Mouse (Mus musculus): ENCODE results near the gene Kng1.
"Not testable (repeated sequence)": the region's sequence is repeated elsewhere in the genome, so short reads cannot be mapped to it uniquely, and the experiment has no call there.

Kng1 gene

DNA sequence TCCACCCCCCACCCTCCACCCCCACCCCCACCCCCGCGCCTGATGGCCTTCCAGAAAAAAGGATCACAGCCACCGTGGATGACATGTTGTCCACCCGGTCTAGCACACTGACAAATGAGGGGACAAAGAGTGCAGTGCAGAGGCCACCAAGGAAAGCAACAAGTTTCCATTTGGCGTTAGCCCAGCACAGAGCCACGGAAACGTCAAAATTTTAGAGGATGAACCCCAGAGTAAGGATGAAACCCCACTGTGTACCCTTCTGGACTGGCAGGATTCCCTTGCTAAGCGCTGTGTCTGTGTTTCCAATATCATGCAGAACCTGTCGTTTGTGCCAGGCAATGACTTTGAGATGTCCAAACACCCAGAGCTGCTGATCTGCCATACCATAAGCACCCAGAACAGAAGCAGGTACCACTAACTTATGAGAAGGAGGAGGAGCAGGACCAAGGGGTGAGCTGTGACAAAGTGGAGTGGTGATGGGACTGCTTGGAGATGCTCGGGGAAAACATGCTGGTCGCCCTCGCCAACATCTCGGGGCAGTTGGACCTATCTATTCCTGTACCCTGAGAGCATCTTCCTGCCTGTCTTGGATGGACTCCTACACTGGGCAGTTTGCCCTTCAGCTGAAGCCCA lies 35.8 kb downstream of the Kng1 start:
- DNase-seq (ENCODE audit: low read depth, low spot score) = no peak

DNA sequence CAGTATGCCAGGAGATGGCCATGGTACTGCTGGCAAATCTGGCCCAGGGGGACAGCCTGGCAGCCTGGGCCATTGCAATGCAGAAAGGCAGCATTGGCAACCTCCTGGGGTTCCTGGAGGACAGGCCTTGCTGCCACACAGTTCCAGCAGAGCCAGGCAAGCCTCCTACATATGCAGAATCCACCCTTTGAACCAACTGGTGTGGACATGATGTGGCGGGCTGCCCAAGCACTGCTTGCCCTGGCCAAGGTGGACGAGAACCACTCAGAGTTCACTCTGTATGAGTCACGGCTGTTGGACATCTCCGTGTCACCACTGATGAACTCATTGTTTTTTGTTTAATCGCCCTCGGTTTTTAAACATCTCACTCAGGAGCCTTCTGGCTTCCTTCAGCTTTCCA lies 36.5 kb downstream of the Kng1 start:
- DNase-seq (ENCODE audit: low read depth, low spot score) = no peak

DNA sequence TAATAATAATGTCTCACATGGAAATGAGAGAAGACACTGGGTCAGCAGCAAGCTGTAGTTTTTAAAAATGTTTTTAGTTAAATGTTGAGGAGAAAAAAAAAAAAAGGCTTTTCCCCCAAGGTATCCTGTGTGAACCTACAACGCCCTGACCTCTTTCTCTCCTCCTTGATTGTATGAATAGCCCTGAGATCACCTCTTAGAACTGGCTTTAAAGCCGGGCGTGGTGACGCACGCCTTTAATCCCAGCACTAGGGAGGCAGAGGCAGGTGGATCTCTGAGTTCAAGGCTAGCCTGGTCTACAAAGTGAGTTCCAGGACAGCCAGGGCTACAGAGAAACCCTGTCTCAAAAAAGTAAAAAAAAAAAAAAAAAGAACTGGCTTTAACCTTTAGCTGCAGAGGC lies 37.9 kb downstream of the Kng1 start:
- DNase-seq (ENCODE audit: low read depth, low spot score) = not testable (repeated sequence)

DNA sequence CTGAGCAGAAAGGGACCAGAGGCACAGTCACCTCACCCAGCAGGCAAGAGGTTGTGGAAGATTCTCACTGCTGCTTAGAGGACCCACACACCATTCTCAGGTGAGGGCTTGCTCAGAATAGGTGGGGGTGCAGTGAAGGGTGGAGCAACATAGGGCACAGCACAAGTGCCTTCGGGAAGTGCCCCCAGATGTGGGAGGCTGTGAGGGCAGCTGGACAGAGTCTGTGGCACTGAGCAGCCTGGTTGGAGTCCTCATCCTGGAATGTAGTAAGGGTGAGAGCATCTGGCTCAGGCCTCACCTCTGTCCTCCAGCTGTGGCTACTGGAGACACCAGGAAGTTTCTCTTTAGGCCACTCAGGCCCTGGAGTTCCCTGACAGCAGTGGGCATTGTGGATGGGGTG lies 39.2 kb downstream of the Kng1 start:
- DNase-seq (ENCODE audit: low read depth, low spot score) = not testable (repeated sequence)

DNA sequence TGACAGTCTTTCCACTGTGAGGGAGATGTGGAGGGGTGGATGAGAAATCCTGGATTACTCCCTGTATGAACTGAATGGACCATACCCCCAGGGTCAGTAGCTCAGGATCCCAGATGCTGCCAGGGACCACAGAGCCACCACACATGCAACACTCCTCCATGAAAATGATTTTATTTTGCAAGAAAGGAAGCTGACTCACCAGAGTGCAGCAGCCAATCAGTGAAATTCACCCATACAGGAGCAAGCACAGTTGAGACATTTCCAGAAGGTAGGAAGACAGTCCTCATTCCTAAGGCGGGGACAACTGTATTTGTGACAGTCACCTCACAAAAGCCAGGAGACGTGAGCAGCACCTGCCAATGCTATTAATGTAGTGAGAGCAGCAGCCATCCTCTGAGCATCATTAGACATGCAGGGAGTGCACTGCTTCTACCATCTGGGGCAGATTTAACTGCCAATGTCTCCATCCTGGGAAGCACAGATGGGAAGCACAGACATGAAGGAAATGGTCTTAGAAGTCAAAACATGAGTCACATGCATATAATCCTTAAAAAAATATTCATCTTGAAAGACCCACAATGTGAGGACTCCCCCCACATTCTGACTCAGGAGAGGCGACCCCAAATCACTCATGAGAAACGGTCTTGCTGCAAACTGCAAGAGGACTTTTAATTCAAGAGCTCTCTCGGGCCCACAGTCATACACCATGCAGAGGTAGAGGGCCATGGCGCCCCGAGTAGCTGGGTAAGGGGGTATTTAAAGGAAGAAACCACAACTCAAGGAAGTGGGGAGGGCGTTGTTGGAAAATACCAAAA lies 39.8 kb downstream of the Kng1 start:
- DNase-seq (ENCODE audit: low read depth, low spot score) = not testable (repeated sequence)

DNA sequence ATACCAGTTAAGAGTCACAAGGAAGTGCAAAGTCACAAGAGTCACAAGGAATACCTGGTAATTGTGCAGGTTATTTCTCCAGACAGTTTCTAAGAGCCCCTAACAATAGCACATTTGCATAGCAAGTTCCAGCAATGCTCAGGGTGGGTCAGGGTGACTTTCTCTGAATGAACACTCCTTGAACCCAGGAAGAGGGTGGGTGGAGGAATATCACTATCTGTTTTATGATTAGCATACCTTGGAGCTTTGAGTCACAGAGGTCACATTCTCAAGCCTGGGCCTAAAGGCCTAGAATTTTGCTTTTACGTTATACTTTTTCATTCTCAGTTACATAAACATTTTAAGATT lies 40.4 kb downstream of the Kng1 start:
- DNase-seq (ENCODE audit: low read depth, low spot score) = not testable (repeated sequence)

DNA sequence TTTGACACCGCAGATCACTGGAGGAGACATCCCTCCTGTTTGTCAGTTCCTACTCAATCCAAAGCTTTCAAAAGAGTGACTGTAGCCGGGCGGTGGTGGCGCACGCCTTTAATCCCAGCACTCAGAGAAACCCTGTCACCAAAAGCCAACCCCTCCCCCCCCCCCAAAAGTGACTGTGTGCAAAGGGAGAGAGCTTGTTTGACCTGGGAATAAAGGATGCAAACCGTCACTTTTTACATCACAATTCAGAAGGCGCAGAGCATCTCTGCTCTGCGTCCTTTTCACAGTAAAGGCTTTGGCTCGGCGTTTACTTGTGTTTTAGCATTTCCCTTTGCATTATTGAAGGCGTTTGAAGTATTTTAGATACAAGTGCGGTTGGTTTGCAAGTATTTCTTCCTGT lies 42.0 kb downstream of the Kng1 start:
- DNase-seq (ENCODE audit: low read depth, low spot score) = no peak

DNA sequence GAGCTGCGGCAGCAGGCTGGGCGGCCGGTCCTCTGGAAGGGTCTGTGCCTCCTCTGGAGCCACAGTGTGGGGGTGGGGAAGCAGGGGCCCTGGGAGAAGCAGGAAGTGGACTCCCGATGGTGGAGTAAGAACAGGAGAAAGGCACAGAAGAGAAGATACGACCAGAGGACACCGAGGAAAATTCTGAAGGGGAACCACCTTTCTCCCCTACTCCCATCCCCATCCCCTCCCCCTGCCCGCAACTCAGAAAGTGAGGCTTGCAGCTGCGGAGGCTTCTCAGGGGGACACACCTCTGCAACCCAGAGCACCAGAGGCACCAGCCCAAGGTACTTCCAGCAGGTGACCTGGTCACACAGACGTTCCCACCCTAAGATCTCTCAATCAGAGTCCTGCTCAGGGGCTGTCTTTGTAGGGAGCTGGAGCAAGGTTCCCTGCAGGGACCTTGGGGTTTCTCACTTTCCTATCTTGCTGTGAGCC lies 42.5 kb downstream of the Kng1 start:
- DNase-seq (ENCODE audit: low read depth, low spot score) = peak; percentile 16

DNA sequence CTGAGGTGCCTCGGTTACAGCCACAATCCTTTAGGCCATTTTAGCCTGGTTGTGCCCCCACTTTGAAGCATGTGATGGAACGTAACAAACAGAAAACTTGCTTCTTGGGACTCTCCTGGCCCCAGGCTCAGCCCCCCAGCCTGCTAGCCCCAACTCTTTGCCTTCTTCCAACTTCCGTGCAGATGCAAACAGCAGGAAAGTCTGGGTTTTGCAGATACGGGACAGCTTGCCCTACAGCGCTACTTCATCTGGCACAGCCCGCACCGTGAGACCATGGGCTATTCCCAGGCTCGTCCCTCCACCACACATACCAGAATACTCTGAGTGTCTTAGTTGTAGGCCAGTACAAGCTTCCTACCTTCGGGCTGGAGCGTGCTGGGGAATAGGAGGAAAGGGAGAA lies 42.9 kb downstream of the Kng1 start:
- DNase-seq (ENCODE audit: low read depth, low spot score) = no peak

DNA sequence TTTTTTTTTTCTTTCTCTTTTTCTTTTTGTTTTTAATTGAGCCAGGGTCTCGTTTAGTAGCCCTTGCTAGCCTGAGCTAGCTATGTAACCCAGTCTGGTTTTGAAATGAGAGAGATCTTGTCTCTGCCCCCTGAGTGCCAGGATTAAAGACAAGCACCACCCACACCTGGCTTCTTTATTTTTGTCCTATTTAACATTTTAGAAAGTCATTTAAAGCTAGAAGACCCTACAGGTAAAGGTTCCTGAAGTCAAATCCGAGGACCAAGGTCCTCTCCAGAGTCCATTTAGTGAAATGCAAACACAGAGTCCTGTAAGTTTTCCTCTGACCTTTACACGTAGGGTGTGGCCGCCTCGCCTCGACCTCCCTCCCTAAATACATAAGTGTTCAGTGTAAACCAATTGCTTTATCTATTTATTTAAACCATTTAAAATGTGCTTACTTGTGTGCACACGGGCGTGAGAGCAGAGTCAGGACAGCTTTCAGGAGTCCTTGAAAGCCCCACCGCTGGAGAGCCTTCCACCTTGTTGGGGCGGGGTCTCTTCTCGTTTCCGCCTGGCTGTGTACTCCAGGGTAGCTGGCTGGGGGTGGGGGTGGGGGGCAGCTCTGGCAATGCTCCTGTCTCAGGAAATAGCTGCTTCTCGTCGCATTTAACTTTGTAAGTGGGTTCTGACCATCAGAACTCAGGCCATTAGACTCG lies 44.8 kb downstream of the Kng1 start:
- DNase-seq (ENCODE audit: low read depth, low spot score) = peak; percentile 71

DNA sequence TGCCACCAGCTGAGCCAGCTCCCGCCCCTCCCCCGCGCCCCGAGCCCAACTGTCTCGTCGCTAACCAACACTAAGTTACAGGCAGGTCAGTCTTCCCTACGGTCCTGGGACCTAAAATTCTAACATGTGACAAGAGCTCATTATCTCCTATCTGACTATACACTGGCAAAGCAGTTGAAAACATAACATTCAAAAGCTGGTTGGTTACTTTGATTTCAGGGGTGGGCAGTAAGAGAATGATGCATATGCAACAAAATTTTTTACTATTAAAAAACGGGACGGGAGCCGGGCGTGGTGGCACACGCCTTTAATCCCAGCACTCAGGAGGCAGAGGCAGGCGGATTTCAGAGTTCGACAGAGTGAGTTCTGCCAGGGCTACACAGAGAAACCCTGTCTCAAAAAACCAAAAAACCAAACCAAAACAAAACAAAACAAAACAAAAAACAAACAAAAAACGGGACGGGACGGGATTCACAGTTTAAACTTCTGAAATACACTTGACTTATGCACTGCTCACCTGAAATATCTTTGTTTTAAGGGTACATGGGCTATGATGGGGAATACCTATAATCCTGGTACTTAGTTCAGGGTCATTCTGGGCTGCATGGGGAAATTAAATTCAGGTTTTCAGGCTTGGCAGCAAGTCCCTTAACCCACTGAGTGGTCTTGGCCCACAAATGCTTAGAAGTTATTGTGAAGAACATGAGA lies 45.5 kb downstream of the Kng1 start:
- no peak for DNase-seq (ENCODE audit: low read depth, low spot score)

DNA sequence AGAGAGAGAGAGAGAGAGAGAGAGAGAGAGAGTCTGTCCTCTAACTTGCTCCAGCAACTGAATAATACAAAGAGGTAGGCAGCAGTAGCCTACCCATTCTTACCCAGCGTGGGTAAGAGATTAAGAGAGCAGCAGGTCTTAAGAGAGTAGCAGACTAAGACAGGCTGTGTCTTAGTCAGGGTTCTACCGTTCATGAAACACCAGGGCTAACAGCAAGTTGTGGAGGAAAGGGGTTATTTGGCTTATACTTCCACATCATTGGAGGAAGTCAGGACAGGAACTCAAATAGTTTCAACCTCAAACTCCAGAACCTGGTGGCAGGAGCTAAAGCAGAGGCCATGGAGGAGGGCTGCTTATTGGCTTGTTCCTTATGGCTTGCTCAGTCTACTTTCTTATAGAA lies 46.2 kb downstream of the Kng1 start:
- peak; percentile 25 for DNase-seq (ENCODE audit: low read depth, low spot score)

DNA sequence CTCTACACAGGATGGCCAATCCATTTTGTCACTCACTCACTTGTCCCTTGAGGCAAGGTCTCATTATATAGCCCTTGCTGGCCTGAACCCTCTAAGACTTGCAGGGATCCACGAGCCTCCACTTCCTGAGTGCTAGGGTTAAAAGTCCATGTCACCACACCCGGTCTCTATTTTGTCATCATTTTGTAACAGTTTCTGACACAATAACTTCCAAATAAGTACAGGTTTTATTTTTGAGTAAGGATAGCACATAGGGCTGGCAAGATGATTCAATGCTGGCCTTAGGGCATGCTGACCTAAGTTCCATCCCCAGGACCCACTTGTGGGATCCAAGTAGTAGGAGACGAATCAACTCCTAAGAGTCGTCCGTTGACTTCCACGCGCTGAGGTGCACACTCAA lies 48.5 kb downstream of the Kng1 start:
- no peak for DNase-seq (ENCODE audit: low read depth, low spot score)

DNA sequence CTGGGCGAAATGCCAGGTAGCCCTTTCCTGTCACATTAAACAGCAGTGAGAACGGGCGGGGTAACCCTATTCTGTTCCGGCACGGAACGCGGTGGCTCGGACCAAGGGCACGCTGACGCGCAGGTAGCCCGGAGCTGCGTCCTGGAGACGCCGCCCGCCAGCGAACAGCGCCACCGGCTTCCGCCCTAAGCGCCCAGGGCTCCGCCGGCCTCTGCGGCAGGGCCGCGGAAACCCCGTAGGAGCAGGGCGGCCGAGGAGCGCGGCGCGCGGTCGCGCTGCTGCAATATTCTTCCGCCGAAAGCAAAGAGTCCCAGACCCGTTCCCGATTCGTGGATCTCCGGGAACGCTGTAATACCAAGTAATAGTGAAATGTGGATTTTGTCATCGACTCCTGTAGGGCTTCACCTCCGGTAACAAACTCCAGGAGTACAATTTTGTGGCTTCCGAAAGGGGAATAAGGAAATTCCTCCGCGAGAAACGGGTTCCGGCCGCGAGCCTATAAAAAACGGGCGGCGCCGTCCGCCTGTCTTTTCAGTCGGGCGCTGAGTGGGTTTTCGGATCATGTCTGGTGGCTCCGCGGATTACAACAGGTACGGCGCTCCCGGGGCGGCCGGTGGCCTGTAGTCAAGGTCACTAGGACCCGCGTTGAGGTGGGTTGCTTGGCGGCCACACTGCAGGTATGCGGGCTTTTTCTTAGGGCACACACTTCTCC lies 49.7 kb downstream of the Kng1 start, which contains the start of gene Eif4a2:
Gene Eif4a2 (plus strand): TSS at position 214 of the 712 bp plus-strand sequence.
- peak; percentile 95 for DNase-seq (ENCODE audit: low read depth, low spot score)

DNA sequence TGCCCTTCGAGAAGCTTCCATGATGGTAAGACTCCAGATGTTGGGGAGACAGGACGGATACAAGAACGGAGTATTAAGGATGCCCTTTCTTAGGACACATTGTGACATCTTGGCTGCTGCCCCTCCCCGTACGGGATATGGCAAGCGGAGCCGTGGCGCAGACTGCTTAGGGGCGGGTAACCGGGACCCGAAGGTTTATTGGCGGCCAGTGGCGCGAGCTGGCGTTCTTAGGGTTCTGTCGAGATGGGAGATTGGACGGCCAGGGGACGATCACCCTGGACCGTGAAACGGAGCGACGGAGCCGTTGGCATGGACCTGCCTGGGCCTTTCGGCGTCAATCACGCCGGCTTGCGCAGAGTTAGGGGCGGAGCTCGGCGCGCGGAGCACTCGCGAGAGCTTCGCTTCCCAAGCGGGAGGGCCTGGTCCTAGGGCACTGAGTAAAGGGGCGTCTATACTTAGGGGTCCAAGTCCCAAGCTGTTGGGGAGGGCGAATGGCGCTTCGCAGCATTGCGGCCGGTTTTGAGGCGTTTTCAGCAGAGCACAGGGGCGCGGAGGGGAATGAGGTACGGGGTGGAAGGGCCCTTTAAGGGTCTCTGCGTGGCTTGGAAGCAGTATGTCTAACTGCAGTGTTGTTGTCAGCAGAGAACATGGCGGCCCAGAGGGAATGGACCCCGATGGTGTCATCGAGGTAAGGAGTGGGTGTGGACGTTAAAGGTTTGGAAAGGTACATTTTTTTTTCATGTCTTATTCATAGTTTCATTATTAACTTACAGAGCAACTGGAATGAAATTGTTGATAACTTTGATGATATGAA lies 50.5 kb downstream of the Kng1 start:
- DNase-seq (ENCODE audit: low read depth, low spot score) = peak; percentile 87

DNA sequence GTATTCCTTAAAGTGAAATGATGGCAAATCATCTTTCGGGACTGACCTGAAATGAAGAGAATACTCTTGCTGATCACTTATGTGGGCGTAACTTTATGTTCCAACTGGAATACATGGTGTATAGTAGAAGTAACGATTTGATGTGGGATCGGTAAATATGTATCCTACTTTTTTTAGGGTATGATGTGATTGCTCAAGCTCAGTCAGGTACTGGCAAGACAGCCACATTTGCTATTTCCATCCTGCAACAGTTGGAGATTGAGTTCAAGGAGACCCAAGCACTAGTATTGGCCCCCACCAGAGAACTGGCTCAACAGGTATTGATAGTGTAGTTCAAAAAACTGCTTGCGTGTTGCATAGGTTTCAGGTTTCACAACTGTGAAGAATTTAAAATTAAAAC lies 51.3 kb downstream of the Kng1 start:
- DNase-seq (ENCODE audit: low read depth, low spot score) = peak; percentile 13

DNA sequence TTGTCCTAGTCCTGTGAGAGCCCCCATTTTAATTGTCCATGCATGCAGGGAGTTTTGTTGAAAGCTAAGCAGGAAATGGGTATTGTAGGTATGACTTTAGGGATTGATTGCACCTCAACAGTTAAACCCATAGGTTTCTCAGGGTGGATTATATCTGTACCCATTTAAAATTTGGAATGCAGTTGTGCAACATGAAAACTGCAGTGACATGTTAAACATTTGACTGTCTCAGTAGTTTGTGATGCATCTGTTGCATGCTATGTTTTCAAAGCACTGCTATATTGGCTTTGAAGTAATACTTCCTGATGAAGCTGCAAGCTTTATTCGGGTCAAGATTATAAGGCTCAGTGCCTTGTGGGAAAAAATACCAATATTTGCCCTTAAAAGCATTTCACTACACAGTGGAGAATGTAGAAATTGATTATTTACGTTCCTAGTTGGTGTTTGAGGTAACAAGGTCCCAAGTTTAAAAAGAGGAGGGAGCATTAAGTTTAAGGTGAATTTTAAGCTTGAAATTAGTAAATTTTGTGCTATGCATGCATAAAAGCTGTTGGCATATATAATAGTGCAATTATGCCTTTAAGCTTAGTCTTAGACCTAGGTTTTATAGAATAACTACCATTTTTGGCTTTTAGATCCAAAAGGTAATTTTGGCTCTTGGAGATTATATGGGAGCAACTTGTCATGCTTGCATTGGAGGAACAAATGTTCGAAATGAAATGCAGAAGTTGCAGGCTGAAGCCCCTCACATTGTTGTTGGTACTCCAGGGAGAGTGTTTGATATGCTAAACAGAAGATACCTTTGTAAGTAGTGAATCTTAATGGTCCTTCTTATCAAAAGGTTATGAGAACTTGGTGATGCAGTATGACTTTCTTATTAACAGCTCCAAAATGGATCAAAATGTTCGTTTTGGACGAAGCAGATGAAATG lies 52.0 kb downstream of the Kng1 start:
- peak; percentile 12 for DNase-seq (ENCODE audit: low read depth, low spot score)

DNA sequence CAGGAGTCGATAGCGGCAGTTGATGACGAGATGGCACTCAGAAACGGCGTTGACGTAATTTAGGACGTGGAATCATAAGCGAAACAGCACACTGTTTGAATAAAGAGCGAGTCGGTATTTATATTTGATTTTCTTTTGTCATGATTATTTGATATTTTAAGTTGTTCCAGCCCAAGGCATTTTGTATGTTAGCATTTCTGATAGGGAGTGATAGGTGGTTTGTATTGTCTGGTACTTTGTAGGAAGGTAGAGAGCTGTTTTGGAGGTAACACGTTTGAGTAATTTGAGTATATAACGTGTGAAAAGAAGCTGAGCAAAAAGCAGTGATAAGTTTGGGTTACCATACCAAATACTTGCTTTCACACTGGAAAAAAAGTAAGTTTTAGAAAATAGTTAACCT lies 54.7 kb downstream of the Kng1 start:
- DNase-seq (ENCODE audit: low read depth, low spot score) = no peak

DNA sequence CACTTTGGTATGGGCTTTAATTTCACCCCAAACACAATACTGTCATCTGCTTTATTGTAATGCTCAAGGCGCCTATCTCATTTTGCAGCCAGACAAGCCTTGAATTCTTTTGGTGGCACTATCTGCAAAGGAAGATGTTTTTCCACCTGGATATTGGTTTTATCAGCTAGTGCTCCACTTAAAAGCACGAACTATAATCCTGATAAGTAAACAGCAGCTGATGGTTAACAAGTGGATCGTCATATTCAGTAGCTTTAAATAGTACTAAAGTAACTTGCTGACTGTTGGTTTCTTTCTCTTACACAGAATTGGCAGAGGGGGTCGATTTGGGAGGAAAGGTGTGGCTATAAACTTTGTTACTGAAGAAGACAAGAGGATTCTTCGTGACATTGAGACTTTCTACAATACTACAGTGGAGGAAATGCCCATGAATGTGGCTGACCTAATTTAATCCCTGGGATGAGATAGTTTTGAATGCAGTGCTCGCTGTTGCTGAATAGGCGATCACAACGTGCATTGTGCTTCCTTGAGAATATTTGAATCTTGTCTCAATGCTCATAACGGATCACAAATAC lies 55.3 kb downstream of the Kng1 start:
- DNase-seq (ENCODE audit: low read depth, low spot score) = no peak

Data from CD4-positive, CD25-positive, alpha-beta regulatory T cell, adult 2 months (primary cell).